Mouse (Mus musculus) frontal cortex, postnatal 36 days (tissue): ENCODE measurements at regions not wholly inside any gene's neighbourhood (a gene's known extent, or its start where the extent isn't known, plus 50 kb on each side); places are given as distances from the start of the nearest gene placed in this dataset.

ENCODE experiments used
- DNase-seq, 2 experiments: peaks; one replicate each; pipeline ENCODE4 v3.0.0; 2022; ENCODE audit warnings: low spot score in 2 of 2

GRCm38 (mm10) chr14:105718676-105719441 lies 177.8 kb downstream of the Spry2 start:
- peak in 1 of 2 experiments; percentile 71 for DNase-seq

DNA sequence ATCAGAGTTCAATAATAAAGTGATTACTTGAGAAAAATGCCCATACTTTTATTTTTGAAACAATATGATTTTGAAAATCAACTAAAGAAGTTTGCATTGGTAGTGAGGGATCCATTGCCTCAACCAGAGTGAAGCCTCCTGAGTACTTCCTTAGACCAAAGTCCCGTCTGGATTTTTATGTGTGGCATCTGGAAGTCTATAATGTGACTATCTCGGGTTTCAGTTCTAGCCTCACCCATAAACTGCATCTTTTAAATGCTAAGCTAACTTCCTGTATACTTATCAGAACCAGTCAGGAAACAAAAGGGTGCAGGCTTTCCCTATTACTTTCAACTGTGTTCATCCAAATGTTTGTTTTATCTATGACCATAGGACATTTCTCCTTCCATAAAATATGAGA lies 178.8 kb downstream of the Spry2 start:
- DNase-seq: no peak

GRCm38 (mm10) chr14:105708691-105709090 lies 187.9 kb downstream of the Spry2 start:
- no peak for DNase-seq

GRCm38 (mm10) chr14:105706756-105707155 lies 189.9 kb downstream of the Spry2 start:
- DNase-seq: no peak

- no peak for DNase-seq
Observed at GRCm38 (mm10) chr14:105698616-105699015, 198.0 kb downstream of the Spry2 start.

DNA sequence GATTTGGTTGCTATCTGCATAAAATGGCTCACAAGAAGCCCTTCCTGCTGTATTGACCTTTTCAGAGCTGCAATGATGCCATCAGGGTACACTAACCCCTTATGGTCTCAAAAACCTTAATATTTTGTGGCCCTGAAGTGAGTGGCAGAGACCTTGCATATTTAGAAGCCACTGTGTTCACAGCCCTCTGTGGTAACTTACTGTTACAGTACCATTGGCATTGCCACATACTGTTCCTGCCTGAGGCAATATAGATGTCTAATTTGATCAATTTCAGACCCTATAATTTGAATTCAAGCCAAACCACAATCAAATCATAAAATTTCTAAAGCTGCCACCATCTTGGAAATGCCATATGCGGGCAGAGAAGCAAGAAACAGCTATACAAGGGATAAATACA lies 198.5 kb downstream of the Spry2 start:
- no peak for DNase-seq

DNA sequence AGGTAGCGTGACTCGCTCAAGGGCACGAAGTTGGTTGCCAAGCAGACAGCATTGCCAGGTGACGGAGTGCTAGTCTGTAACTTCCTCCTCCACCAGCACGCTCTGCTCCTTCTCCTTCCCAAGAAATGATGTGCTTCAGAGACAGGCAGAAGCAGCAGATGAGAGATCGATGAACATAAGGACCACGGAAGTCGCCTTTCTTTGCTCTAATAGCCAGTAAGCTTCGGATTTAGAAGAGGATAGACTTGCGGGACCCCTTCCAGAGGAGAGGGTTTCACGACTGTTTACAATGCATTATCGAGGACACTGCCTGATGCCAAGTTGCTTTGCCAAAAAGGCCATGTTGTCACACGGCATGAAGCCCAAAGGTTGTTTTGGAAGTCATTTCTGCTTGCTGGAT lies 199.2 kb downstream of the Spry2 start:
- DNase-seq: no peak

DNA sequence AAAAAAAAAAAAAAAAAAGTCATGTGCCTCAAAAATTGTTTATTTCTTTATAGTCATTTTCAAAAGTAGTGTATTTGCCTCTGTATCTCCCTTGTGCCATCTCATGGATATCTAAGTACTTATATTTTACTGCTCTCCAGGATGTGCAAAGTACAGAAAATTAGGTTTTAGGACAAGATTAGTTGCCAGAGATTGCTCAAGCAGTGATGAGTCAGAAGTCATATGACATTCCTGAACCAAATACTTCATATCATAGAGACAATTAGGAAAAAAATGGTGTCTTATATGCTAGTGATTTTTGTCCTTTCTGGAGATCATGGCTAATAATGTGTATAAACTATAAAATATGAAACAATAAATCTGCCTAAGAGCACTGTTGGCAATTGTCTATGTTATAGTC lies 201.7 kb downstream of the Spry2 start:
- DNase-seq: no peak

DNA sequence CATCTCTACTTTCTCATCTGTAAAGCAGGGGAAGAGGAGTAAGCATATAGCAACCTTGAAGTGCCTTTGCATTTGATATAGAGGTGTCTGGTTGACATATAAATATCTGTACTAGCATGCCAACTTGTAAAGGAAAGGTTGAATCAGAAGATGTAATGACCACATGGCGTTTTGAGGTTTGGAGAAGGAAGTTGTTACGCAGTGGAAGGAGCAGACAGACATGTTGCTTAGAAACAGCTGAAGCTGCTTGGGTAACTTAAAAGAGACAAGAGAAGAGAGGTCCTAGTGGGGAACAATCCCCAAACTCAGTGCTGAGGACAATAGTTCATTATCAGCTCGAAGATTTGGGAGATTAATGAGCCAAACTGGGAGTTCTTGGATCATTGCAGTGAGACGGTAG lies 202.9 kb downstream of the Spry2 start:
- DNase-seq: no peak

- no peak for DNase-seq
Observed at GRCm38 (mm10) chr14:105684826-105685465, 211.7 kb downstream of the Spry2 start.

DNA sequence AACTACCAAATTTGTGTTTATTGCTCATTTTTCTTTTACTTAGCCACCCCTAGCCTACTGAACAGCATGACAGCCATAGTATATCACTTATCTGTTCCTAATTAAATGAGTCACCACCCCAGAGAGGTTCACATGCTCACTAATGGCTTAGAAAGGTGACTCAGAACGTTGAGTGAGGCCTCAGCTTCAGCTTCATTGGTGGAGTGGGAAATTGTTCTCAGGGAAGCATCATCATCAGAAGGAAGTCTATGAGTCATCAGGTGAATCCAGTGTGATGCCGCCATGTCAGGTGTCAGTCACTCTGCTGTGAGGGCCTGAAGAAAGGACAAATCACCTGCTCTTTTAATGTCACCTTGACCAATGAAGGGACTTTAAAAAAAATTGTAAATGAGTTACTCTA lies 212.3 kb downstream of the Spry2 start:
- no peak for DNase-seq

GRCm38 (mm10) chr14:105676646-105676930 lies 220.0 kb downstream of the Spry2 start:
- DNase-seq: no peak

GRCm38 (mm10) chr14:105675801-105676645 lies 220.6 kb downstream of the Spry2 start:
- DNase-seq: no peak

DNA sequence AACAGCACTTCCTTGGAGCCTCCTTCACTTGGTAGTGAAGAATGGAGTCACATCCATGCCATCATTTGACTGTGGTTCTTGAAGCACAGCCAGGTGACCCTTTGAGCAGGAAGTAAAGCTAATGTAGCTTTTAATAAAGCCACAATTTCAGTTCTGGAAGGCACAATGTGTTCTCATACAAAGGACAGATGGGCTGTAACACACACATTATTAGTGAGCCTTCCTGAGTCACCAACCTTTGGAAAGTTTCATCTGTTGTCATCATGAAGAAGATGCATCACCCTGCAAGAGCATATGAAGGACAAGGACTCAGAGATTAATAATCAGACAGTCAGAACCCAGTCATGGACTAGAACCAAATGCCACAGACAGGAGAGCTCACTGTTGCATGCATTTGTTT lies 221.6 kb downstream of the Spry2 start:
- DNase-seq: no peak

- DNase-seq: peak; percentile 82 to 91
Observed at GRCm38 (mm10) chr14:105668969-105669368, 227.7 kb downstream of the Spry2 start.

DNA sequence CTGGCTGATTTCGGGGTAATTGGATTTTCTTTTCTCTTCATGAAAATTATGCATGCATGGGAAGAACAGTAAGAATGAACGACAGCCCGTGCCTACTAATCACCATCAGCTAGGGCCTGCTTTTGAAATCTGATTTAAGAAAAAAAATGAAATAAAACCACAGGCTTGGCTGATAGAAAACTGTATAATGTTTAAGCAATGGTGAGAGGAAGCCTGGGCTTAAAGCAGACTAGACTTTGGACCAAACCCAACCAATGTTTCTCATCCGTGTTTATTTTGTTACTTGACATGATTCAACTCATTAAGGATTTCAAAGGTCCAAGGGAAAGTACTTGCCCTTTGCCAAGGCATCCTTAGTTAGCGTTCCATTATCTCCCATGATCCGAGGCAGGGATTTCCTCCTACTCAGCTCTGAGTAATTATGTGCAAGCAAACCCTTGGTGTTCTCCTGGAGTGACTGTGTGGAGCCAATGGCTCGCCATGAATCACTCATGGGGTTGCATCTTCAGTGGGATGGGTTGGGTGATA lies 231.9 kb downstream of the Spry2 start:
- DNase-seq: no peak

DNA sequence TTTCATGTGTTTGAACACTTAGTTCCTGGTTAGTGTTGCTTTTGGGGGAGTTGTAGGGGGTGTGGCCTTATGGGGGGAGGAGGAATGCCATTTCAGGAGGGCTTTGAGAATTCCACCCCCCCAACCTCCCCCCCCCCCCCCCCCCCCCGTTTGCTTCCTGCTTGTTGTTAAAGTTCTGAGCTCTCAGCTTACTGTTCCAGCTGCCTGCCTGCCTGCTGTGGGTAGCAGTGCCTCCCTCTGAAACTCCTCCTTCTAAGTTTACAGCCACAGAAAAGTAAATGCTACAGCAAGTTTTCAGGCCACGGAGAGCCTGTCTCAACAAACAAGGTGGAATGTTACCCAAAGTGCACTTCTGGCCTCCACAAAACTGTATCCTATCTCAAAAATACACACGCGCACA lies 233.1 kb downstream of the Spry2 start:
- DNase-seq: no peak

DNA sequence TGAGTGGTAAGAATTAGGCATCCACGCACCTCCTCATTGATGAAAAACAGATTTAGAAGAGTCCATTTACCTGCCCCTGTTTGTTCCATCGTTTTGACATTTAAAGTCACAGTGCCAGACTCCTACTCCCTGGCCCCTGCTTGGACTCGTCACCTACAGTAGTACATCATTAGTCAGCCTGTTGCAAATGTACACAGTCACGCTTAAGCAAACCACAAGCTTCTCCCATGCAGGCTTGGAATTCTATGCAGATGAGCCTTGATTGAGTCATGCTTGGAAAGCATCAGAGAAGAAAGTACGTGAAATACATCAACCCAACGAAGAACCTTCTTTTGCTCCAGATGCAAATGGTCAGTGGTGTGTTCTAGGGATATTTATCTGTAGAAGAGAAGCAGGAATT lies 233.8 kb downstream of the Spry2 start:
- no peak for DNase-seq

DNA sequence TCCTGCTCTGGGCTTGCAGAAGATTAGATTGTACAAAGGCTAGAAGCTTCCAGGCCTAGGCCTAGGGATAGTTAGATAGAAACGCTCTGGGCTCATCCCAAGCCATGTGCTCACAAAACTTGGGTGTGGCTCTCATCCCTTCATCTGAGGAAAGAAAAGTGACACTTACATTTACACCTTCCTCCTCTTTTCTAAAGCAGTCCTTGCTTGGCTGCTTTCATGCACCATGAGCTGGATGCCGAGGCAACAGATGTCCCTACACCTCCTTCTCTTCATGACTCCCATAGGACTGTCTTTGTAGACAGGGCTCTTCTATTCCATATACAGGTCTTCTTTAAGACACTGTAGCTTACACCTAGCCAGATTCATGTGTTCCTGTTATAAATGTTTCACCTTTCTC lies 238.3 kb downstream of the Spry2 start:
- peak in 1 of 2 experiments; percentile 61 for DNase-seq

DNA sequence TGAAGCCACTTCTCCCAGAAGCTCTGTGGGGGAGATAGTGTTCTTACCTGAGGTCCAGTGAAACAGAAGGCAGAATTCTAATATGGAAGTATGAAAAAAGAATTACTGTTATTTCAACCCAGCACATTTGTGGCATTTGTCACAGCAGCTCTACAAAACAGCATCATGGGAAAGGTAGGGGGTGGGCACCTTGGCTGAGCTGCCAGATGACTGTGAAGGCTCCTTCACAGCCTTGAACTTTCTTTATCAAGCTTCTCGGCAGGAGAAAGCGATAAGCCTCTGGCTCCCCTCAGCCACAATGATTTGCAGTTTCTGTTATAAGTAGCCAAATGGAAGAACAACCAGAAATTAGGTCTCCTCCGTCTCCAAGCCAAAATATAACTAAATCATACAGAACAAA lies 249.5 kb downstream of the Spry2 start:
- no peak for DNase-seq

- DNase-seq: no peak
Observed at GRCm38 (mm10) chr14:105644428-105644827, 252.2 kb downstream of the Spry2 start.

DNA sequence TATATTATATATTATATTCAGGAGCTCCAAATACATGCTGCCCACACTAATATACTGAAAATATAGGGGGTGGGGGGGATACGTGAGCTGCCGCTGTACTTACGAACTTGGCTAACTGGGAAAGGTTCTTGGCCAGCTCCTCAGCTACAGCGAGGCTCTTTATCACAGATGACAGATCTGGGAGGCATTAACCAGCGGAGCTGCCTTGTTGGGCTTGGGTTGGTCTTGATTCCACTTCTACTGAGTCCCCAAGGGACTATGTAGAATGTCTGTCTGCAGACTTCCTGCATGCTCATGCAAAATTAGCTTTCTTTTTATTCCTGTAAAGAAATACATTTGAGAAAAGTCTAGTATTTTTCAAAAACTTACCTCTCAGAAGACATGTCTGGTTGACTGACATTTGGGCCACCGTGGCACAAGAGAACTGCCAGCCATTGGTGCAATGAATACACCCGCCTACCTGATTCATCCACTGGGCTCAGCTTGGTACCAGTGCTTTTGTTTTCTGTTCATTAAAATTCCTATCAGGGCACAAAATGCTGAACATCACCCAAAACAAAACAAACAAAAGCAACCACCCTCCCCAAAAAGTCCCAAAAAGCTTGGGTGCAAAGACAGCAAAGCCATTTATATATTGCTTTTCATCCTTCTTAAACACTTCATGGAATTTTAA lies 253.2 kb downstream of the Spry2 start:
- DNase-seq: no peak
